Mouse (Mus musculus) testis, adult 2 months (tissue): ENCODE measurements around the gene Gm43064. TPM values are rescaled to one million over a fixed set of nuclear protein-coding genes. Genes with fewer than 3 reads are reported as not detected.

Experiments
- H3K27ac ChIP-seq: fragments of 200-500 bp; 2 replicates; pipeline ENCODE4 v1.5.1; 2012; ENCODE audit warnings: low read depth, low read length; ENCODE audit not compliant: control insufficient read depth, insufficient read depth
- H3K27me3 ChIP-seq: fragments of 200-500 bp; 2 replicates; pipeline ENCODE4 v1.6.1; 2012; ENCODE audit warnings: mild to moderate bottlenecking, low read length, moderate library complexity; ENCODE audit not compliant: control insufficient read depth, insufficient read depth
- H3K36me3 ChIP-seq: fragments of 200-500 bp; 2 replicates; pipeline ENCODE4 v1.6.1; 2012; ENCODE audit warnings: mild to moderate bottlenecking, low read length; ENCODE audit not compliant: control insufficient read depth, insufficient read depth
- H3K4me1 ChIP-seq: fragments of 200-500 bp; 2 replicates; pipeline ENCODE4 v1.6.1; 2012; ENCODE audit warnings: low read length; ENCODE audit not compliant: control insufficient read depth, insufficient read depth
- H3K4me3 ChIP-seq: fragments of 200-500 bp; 2 replicates; pipeline ENCODE4 v1.5.1; 2012; ENCODE audit warnings: low read depth, mild to moderate bottlenecking, low read length, moderate library complexity, mixed read lengths; ENCODE audit not compliant: control insufficient read depth
- CTCF ChIP-seq: fragments of 200-500 bp; IDR thresholded peaks from 2 replicates; pipeline ENCODE4 v1.5.1; 2012; ENCODE audit warnings: low read depth, mild to moderate bottlenecking, inconsistent platforms, low read length, moderate library complexity; ENCODE audit not compliant: control insufficient read depth, insufficient read depth, insufficient replicate concordance
- POLR2A ChIP-seq: fragments of 200-500 bp; IDR thresholded peaks from 2 replicates; pipeline ENCODE4 v1.6.1; 2012; ENCODE audit warnings: low read depth, mild to moderate bottlenecking, inconsistent platforms, low read length, moderate library complexity; ENCODE audit not compliant: control insufficient read depth
- polyA plus RNA-seq: library from polyadenylated mRNA; depleted of rRNA; stranded (reverse); fragments of >200 nt; gene quantifications from 2 replicates; pipeline ENCODE4 v1.2.3, GENCODE M21; 2012; rRNA removed

The Gm43064 gene
- polyA plus RNA-seq, result 2.2 TPM in 2 replicates

DNA sequence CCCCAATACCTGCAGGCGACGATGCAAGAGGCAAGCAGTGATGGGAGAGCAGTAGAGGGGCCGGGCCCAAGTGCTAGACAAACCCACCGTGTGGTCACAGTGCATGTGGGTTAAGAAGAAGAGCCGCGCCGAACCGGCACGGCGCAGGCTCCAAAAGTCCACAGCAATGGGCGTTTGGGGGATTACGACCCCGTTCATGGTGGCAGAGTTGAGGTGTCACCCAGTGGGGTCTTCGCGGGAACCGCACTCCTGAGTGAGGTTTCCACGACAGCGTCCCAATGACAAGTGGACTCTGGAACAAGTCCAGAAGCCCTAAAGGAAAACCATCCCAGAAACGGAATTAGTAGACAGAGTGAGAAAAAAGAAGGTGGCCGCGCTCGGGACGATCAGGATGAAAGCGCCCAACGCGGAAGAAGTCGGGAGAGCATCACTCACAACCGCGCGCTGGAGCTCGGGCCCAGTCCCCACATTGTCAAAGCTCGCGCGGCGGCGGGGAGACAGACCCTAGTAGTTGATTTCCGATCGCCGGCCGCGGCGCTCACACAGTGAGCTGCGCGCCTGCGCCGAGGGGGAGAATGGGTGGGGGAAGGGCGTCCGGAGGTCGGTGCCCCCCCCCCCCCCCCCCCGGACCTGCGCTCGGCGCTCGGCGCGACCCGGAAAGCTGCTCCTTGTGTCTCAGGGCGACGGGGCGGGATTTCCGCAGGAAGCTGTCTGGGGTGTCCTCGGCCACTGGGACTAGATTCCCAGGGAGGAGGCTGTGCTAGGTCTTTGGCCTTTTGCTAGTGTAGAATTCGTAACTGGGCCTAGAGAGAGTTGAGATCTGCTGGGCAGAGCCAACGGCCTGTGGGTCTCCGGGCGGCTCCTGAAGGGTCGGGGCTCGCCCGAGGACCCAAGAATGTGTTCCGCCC is at the start of gene Gm43064, which contains the start of the genes Dclre1b and Ap4b1:
Gm43064 (plus strand) TSS at position 683 of the 908 bp plus-strand sequence.
Dclre1b (minus strand) TSS at position 554 of the 908 bp plus-strand sequence.
Ap4b1 (plus strand) TSS at position 630 of the 908 bp plus-strand sequence.
- H3K27me3 ChIP-seq, result no peaks in the 10 kb centered on the region
- peak within 1 kb of the TSS; percentile 97 for H3K4me3 ChIP-seq
- H3K27ac ChIP-seq, result peak within 1 kb of the TSS; percentile 95
- H3K36me3 ChIP-seq, result 0 out of 2 replicates have a peak, but pooled peaks cover 2% of the 10 kb centered on the region
- no peaks in the 10 kb centered on the region; the same call in 1 of the 2 replicates for H3K4me1 ChIP-seq
- TF ChIP-seq POLR2A (peak; percentile 78), CTCF (no peak)

GRCm38 (mm10) chr3:103766789-103767188 is 42.6 kb upstream of the Gm43064 start:
- no peak overlapping the region for H3K27ac ChIP-seq
- peaks cover 3% of the 10 kb centered on the region; the same call in 1 of the 2 replicates for H3K4me1 ChIP-seq
- H3K27me3 ChIP-seq, result no peaks in the 10 kb centered on the region
- no peaks in the 10 kb centered on the region for H3K36me3 ChIP-seq
- TF ChIP-seq POLR2A, result no peak
- TF ChIP-seq CTCF, result no peak
- H3K4me3 ChIP-seq, result no peak overlapping the region

GRCm38 (mm10) chr3:103771531-103772130 is 37.7 kb upstream of the Gm43064 start:
- Histone ChIP-seq H3K27me3 (no peaks in the 10 kb centered on the region), H3K4me1 (peaks cover 6% of the 10 kb centered on the region; the same call in 1 of the 2 replicates), H3K4me3 (peak overlapping the region; percentile 76), H3K36me3 (peaks cover 1% of the 10 kb centered on the region; the same call in 1 of the 2 replicates), H3K27ac (peak overlapping the region; percentile 62)
- no peak for TF ChIP-seq CTCF
- no peak; the same call in 1 of the 2 replicates for TF ChIP-seq POLR2A

DNA sequence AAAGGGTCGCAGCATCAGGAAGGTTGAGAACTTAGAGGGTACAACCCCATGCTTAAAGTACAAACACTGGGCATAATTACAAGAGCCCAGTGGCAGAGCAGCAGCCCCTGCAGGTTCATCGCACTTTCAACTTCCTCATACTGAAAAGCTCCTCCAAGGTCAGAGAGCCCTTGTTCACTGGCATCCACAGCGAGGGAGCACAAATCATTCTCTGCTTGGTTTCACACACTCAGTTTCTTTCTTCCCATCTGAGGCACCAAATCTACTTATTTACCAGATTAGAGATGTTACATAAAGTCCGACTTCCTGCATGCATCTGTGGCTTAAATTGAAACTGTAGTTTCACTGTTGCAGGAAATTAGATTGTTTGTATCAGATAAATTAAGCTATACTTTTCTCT is 36.5 kb upstream of the Gm43064 start:
- Histone ChIP-seq H3K4me1 (peaks cover 6% of the 10 kb centered on the region; the same call in 1 of the 2 replicates), H3K4me3 (peak overlapping the region; percentile 65), H3K27me3 (no peaks in the 10 kb centered on the region), H3K36me3 (peaks cover 1% of the 10 kb centered on the region; the same call in 1 of the 2 replicates), H3K27ac (no peak overlapping the region)
- TF ChIP-seq CTCF (no peak), POLR2A (no peak)

DNA sequence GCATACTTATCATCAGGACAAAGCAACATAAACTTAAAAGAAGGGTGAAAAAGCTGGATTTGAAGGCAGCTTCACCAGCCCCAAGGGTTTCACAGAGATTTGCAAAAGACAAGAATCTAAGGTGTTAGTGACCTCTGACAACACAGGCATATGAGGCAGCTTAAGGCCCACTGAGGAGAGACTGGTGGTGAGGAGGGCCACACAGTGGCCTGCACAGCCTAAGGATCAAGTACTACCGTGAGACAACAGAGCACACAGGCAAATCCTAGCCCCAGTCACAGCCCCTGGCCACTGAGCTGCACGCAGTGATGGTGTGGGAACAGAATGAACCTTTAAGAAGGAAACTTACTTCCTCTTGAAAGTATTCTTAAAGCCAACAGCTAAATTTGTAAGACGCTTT is 35.9 kb upstream of the Gm43064 start:
- Histone ChIP-seq H3K36me3 (peaks cover 1% of the 10 kb centered on the region; the same call in 1 of the 2 replicates), H3K27me3 (no peaks in the 10 kb centered on the region), H3K27ac (peak overlapping the region; percentile 34; the same call in 1 of the 2 replicates), H3K4me1 (peaks cover 6% of the 10 kb centered on the region; the same call in 1 of the 2 replicates), H3K4me3 (peak overlapping the region; percentile 57)
- TF ChIP-seq CTCF (no peak), POLR2A (no peak)

GRCm38 (mm10) chr3:103774009-103774408 is 35.4 kb upstream of the Gm43064 start:
- Histone ChIP-seq H3K27me3 (no peaks in the 10 kb centered on the region), H3K4me1 (peaks cover 6% of the 10 kb centered on the region; the same call in 1 of the 2 replicates), H3K4me3 (no peak overlapping the region), H3K27ac (no peak overlapping the region), H3K36me3 (peaks cover 1% of the 10 kb centered on the region; the same call in 1 of the 2 replicates)
- TF ChIP-seq POLR2A, result no peak
- TF ChIP-seq CTCF, result no peak

GRCm38 (mm10) chr3:103777940-103778339 is 31.4 kb upstream of the Gm43064 start:
- no peak overlapping the region for H3K27ac ChIP-seq
- H3K36me3 ChIP-seq, result peaks cover 1% of the 10 kb centered on the region; the same call in 1 of the 2 replicates
- H3K4me1 ChIP-seq, result peaks cover 2% of the 10 kb centered on the region; the same call in 1 of the 2 replicates
- H3K4me3 ChIP-seq, result no peak overlapping the region
- no peaks in the 10 kb centered on the region for H3K27me3 ChIP-seq
- TF ChIP-seq POLR2A (no peak), CTCF (no peak)
